Mouse (Mus musculus) left cerebral cortex, postnatal 10 days (tissue): Measurements from ENCODE around the gene Cenpv. TPM values are rescaled to one million over a fixed set of nuclear protein-coding genes. Genes with fewer than 3 reads are reported as not detected.

Source experiments
- total RNA-seq, 2 experiments: library from RNA; stranded (reverse); gene quantifications; 2 replicates each; pipeline ENCODE4 v1.2.3; 2021

Cenpv gene
- total RNA-seq, 2 experiments from 2014 or later = 38.0 to 42.0 TPM

Other genes with a start within 250 kb of the Cenpv start
- gene Pigl, start 80.8 kb downstream of the Cenpv start, total RNA-seq = 1 to 10 TPM; 6.5 to 6.8 TPM
- 100 to 1,000 TPM; 260 to 273 TPM for gene Ncor1, start 80.7 kb downstream of the Cenpv start, total RNA-seq
- 1,000 to 10,000 TPM; 1,760 to 1,780 TPM for gene Ubb, start 11.9 kb upstream of the Cenpv start, total RNA-seq
- 10 to 100 TPM; 27.8 to 30.0 TPM for gene Trpv2, start 35.2 kb upstream of the Cenpv start, total RNA-seq
- gene Lrrc75a, start 109.3 kb upstream of the Cenpv start, total RNA-seq = 10 to 100 TPM; 13.0 to 14.2 TPM
- 10 to 100 TPM; 23.5 to 25.8 TPM for gene Mmgt2, start 109.4 kb upstream of the Cenpv start, total RNA-seq
- 10 to 100 TPM; 16.8 to 19.1 TPM for gene Zfp287, start 192.6 kb upstream of the Cenpv start, total RNA-seq
- gene Gm10428, start 213.8 kb upstream of the Cenpv start, total RNA-seq = not detected